In genomic region chr2:75789959-75790523, GRCm38 (mm10) we compare ENCODE assay signal across 28 mouse cellular contexts. TPM values are rescaled to one million over a fixed set of nuclear protein-coding genes. Genes with fewer than 3 reads are reported as not detected.
DNase-seq lines count a peak whose midpoint lies in the region; ATAC-seq and TF ChIP-seq lines count a peak whose summit lies in the region.
"Had no signal": no experiment of that assay in that cellular context is flagged by ENCODE, and none has a peak within 500 bp of the region (broad histone marks: within the 10 kb centered on the region; RNA-seq: fewer than 3 reads in every experiment).

No protein-coding gene starts in this region.

- DNase-seq in kidney, postnatal 10 days: no peak
- peak; percentile 46 for DNase-seq in embryo, embryonic 10.5 days (ENCODE audit: low spot score)
- DNase-seq in hindbrain, embryonic 11.5 days (ENCODE audit: low spot score): no peak
- DNase-seq: adrenal gland, postnatal 10 days; B cell, adult 2 months; cerebellum, adult 8-10 months; cerebellum, postnatal 25 days; heart, adult 2 months; heart, postnatal 4 days; kidney, adult 11 months; kidney, postnatal 4 days; liver, embryonic 13.5 days; lung, adult 18-20 months; lung, postnatal 4 days; thymus, postnatal 14 days had no signal

- no peak overlapping the region for H3K27ac ChIP-seq in kidney, embryonic 16.5 days (ENCODE audit: low read length)
- no peak overlapping the region for H3K27ac ChIP-seq in embryonic facial prominence, embryonic 12.5 days
- no peak overlapping the region for H3K27ac ChIP-seq in limb, embryonic 12.5 days
- H3K27ac ChIP-seq in intestine, postnatal 0 days (ENCODE audit: low read depth, low read length): no peak overlapping the region
- no peak overlapping the region for H3K27ac ChIP-seq in hindbrain, embryonic 11.5 days (ENCODE audit: low read depth, low read length)
- H3K27ac ChIP-seq: heart, adult 2 months; hindbrain, embryonic 14.5 days; limb, embryonic 15.5 days; liver, embryonic 13.5 days; midbrain, embryonic 13.5 days; neural tube, embryonic 13.5 days; stomach, embryonic 15.5 days had no signal

- H3K4me1 ChIP-seq in kidney, embryonic 16.5 days (ENCODE audit: insufficient read depth, low read length): peaks cover 17% of the 10 kb centered on the region
- peaks cover 5% of the 10 kb centered on the region for H3K4me1 ChIP-seq in embryonic facial prominence, embryonic 12.5 days
- H3K4me1 ChIP-seq in limb, embryonic 12.5 days (replicated peaks): peaks cover 20% of the 10 kb centered on the region
- H3K4me1 ChIP-seq in intestine, postnatal 0 days (replicated peaks; ENCODE audit: control insufficient read depth, insufficient read depth, low read length): no peaks in the 10 kb centered on the region
- no peaks in the 10 kb centered on the region for H3K4me1 ChIP-seq in hindbrain, embryonic 11.5 days (replicated peaks; ENCODE audit: control insufficient read depth, insufficient read depth, low read length)
- H3K4me1 ChIP-seq: heart, embryonic 12.5 days; limb, embryonic 15.5 days; liver, embryonic 13.5 days; midbrain, embryonic 13.5 days; stomach, embryonic 15.5 days had no signal

- H3K36me3 ChIP-seq in kidney, embryonic 16.5 days (ENCODE audit: insufficient read depth, low read length): no peaks in the 10 kb centered on the region
- no peaks in the 10 kb centered on the region for H3K36me3 ChIP-seq in embryonic facial prominence, embryonic 12.5 days
- H3K36me3 ChIP-seq in limb, embryonic 12.5 days: no peaks in the 10 kb centered on the region
- H3K36me3 ChIP-seq in intestine, postnatal 0 days (ENCODE audit: control insufficient read depth, insufficient read depth): no peaks in the 10 kb centered on the region
- H3K36me3 ChIP-seq in hindbrain, embryonic 11.5 days (ENCODE audit: control insufficient read depth, insufficient read depth, low read length): no peaks in the 10 kb centered on the region
- H3K36me3 ChIP-seq: heart, embryonic 12.5 days; limb, embryonic 15.5 days; liver, embryonic 13.5 days; midbrain, embryonic 13.5 days; neural tube, embryonic 13.5 days; stomach, embryonic 15.5 days had no signal

- H3K27me3 ChIP-seq in kidney, embryonic 16.5 days (ENCODE audit: insufficient read depth, low read length): no peaks in the 10 kb centered on the region
- no peaks in the 10 kb centered on the region for H3K27me3 ChIP-seq in embryonic facial prominence, embryonic 12.5 days
- peaks cover 7% of the 10 kb centered on the region; the same call in 1 of the 2 replicates for H3K27me3 ChIP-seq in limb, embryonic 12.5 days
- no peaks in the 10 kb centered on the region for H3K27me3 ChIP-seq in intestine, postnatal 0 days (replicated peaks; ENCODE audit: control insufficient read depth, insufficient read depth, low read length)
- no peaks in the 10 kb centered on the region for H3K27me3 ChIP-seq in hindbrain, embryonic 11.5 days (ENCODE audit: control insufficient read depth, insufficient read depth, low read length)
- H3K27me3 ChIP-seq: heart, embryonic 12.5 days; limb, embryonic 15.5 days; liver, embryonic 13.5 days; megakaryocyte, embryonic 14.5 days; midbrain, embryonic 13.5 days; neural tube, embryonic 13.5 days; stomach, embryonic 15.5 days had no signal

- WGBS in kidney, embryonic 16.5 days: 18% methylated on average over 14 of the region's 14 CpGs
- WGBS in embryonic facial prominence, embryonic 12.5 days: 12% methylated on average over 14 of the region's 14 CpGs
- 6% methylated on average over 14 of the region's 14 CpGs for WGBS in limb, embryonic 12.5 days
- 43% methylated on average over 14 of the region's 14 CpGs for WGBS in intestine, postnatal 0 days
- 49% methylated on average over 14 of the region's 14 CpGs for WGBS in hindbrain, embryonic 11.5 days

- no peak overlapping the region for H3K4me3 ChIP-seq in kidney, embryonic 16.5 days (ENCODE audit: low read length)
- H3K4me3 ChIP-seq in embryonic facial prominence, embryonic 12.5 days: no peak overlapping the region
- H3K4me3 ChIP-seq in limb, embryonic 12.5 days (replicated peaks): no peak overlapping the region
- H3K4me3 ChIP-seq in intestine, postnatal 0 days (ENCODE audit: low read depth, low read length): no peak overlapping the region
- no peak overlapping the region for H3K4me3 ChIP-seq in hindbrain, embryonic 11.5 days (ENCODE audit: low read depth, low read length)
- H3K4me3 ChIP-seq: heart, adult 2 months; heart, embryonic 12.5 days; limb, embryonic 15.5 days; liver, embryonic 13.5 days; megakaryocyte, embryonic 14.5 days; midbrain, embryonic 13.5 days; neural tube, embryonic 13.5 days; stomach, embryonic 15.5 days had no signal

- TF ChIP-seq CTCF in intestine, postnatal 0 days (IDR thresholded peaks at IDR 0.05; ENCODE audit: low read depth): no peak

- H3K9me3 ChIP-seq in kidney, embryonic 16.5 days (ENCODE audit: low read length): no peaks in the 10 kb centered on the region
- H3K9me3 ChIP-seq in embryonic facial prominence, embryonic 12.5 days: no peaks in the 10 kb centered on the region
- no peaks in the 10 kb centered on the region for H3K9me3 ChIP-seq in limb, embryonic 12.5 days
- H3K9me3 ChIP-seq in intestine, postnatal 0 days (ENCODE audit: control insufficient read depth): no peaks in the 10 kb centered on the region
- H3K9me3 ChIP-seq in hindbrain, embryonic 11.5 days (ENCODE audit: control insufficient read depth, low read length): no peaks in the 10 kb centered on the region
- H3K9me3 ChIP-seq: heart, embryonic 12.5 days; limb, embryonic 15.5 days; liver, embryonic 13.5 days; megakaryocyte, embryonic 14.5 days; midbrain, embryonic 13.5 days; neural tube, embryonic 13.5 days; stomach, embryonic 15.5 days had no signal

- H3K4me2 ChIP-seq in kidney, embryonic 16.5 days (replicated peaks; ENCODE audit: low read depth, low read length): peak overlapping the region; percentile 3; the same call in 1 of the 2 replicates
- 0 out of 2 replicates have a peak overlapping the region, but pooled peaks have one; percentile 13 for H3K4me2 ChIP-seq in embryonic facial prominence, embryonic 12.5 days (replicated peaks)
- peak overlapping the region; percentile 18 for H3K4me2 ChIP-seq in limb, embryonic 12.5 days
- no peak overlapping the region for H3K4me2 ChIP-seq in intestine, postnatal 0 days (replicated peaks; ENCODE audit: low read depth)
- H3K4me2 ChIP-seq in hindbrain, embryonic 11.5 days (replicated peaks; ENCODE audit: low read depth, low read length): no peak overlapping the region
- H3K4me2 ChIP-seq: heart, embryonic 12.5 days; hindbrain, embryonic 14.5 days; limb, embryonic 15.5 days; liver, embryonic 13.5 days; midbrain, embryonic 13.5 days; neural tube, embryonic 13.5 days; stomach, embryonic 15.5 days had no signal

- no peak overlapping the region for H3K9ac ChIP-seq in kidney, embryonic 16.5 days (replicated peaks; ENCODE audit: low read length)
- H3K9ac ChIP-seq in embryonic facial prominence, embryonic 12.5 days: no peak overlapping the region
- H3K9ac ChIP-seq in limb, embryonic 12.5 days (replicated peaks): no peak overlapping the region
- no peak overlapping the region for H3K9ac ChIP-seq in intestine, postnatal 0 days (ENCODE audit: low read depth, low read length)
- H3K9ac ChIP-seq in hindbrain, embryonic 11.5 days (ENCODE audit: low read depth, low read length): no peak overlapping the region
- H3K9ac ChIP-seq: heart, embryonic 12.5 days; hindbrain, embryonic 14.5 days; limb, embryonic 15.5 days; liver, embryonic 13.5 days; midbrain, embryonic 13.5 days; neural tube, embryonic 13.5 days; stomach, embryonic 15.5 days had no signal

- ATAC-seq in kidney, embryonic 16.5 days (ENCODE audit: low FRiP score, low TSS enrichment): peak; percentile 42; the same call in 1 of the 2 replicates
- ATAC-seq in embryonic facial prominence, embryonic 12.5 days (ENCODE audit: insufficient number of reproducible peaks, insufficient read depth, low FRiP score, low TSS enrichment): no peak
- ATAC-seq in limb, embryonic 12.5 days (ENCODE audit: insufficient number of reproducible peaks, insufficient read depth, low FRiP score, low TSS enrichment, low read depth): no peak
- ATAC-seq in intestine, postnatal 0 days: no peak
- ATAC-seq in hindbrain, embryonic 11.5 days (ENCODE audit: low FRiP score): no peak
- ATAC-seq: forebrain, embryonic 16.5 days; lung, postnatal 0 days; midbrain, embryonic 13.5 days had no signal

RNA-seq across cellular contexts. Expression of gene Agps, which starts 41.9 kb away (rescaled TPM):
- 39.2 and 40.0 TPM in 2 replicates for polyA plus RNA-seq in kidney, embryonic 16.5 days (2015; fragmentation: Nextera tagmentation; extraction: Ambion mirVana)
- polyA plus RNA-seq in embryonic facial prominence, embryonic 12.5 days (2016; fragmentation: Nextera tagmentation; extraction: Ambion mirVana): 46.6 and 47.8 TPM in 2 replicates
- polyA plus RNA-seq in limb, embryonic 12.5 days (2016; fragmentation: Nextera tagmentation; extraction: Ambion mirVana): 45.1 and 47.8 TPM in 2 replicates
- polyA plus RNA-seq in intestine, postnatal 0 days (2015; fragmentation: Nextera tagmentation; extraction: Ambion mirVana): 6.5 and 8.6 TPM in 2 replicates
- 50.7 and 53.4 TPM in 2 replicates for polyA plus RNA-seq in hindbrain, embryonic 11.5 days (2014; fragmentation: Nextera tagmentation; extraction: Ambion mirVana)

Comparison
In these comparisons a context has a peak if more than half of its experiments do, and no peak if none do; other contexts are left out.
1. H3K4me2 ChIP-seq: peak in kidney, embryonic 16.5 days (single experiment), embryonic facial prominence, embryonic 12.5 days (single experiment) and limb, embryonic 12.5 days (single experiment); none in intestine, postnatal 0 days (single experiment) and hindbrain, embryonic 11.5 days (single experiment).